Mouse (Mus musculus) stomach, embryonic 16.5 days (tissue): Measurements from ENCODE around the gene Ceacam16. TPM values are rescaled to one million over a fixed set of nuclear protein-coding genes. Genes with fewer than 3 reads are reported as not detected.

ENCODE experiments used
- ATAC-seq: fragments of 200-750 bp; cut with Nextera tagmentation; 2 replicates; pipeline ENCODE4 v1.8.0; 2017; ENCODE audit warnings: moderate number of reproducible peaks, moderate TSS enrichment; ENCODE audit not compliant: insufficient read depth, low FRiP score
- H3K27ac ChIP-seq: fragments of 300-500 bp; sonication (generic); 2 replicates; pipeline ENCODE4 v1.5.1; 2014; ENCODE audit warnings: low read length
- H3K27me3 ChIP-seq: fragments of 300-500 bp; sonication (generic); 2 replicates; pipeline ENCODE4 v1.6.1; 2014; ENCODE audit warnings: low read length, control low read depth, mixed read lengths; ENCODE audit not compliant: control insufficient read depth, insufficient read depth
- H3K36me3 ChIP-seq: fragments of 300-500 bp; sonication (generic); 2 replicates; pipeline ENCODE4 v1.6.1; 2014; ENCODE audit warnings: low read length; ENCODE audit not compliant: control insufficient read depth, insufficient read depth
- H3K4me1 ChIP-seq: fragments of 300-500 bp; sonication (generic); 2 replicates; pipeline ENCODE4 v1.6.1; 2014; ENCODE audit warnings: low read length, control low read depth, mixed read lengths; ENCODE audit not compliant: control insufficient read depth, insufficient read depth
- H3K4me2 ChIP-seq: fragments of 300-500 bp; sonication (generic); 2 replicates; pipeline ENCODE4 v1.6.1; 2014; ENCODE audit warnings: low read depth, low read length, mixed read lengths
- H3K4me3 ChIP-seq: fragments of 300-500 bp; sonication (generic); replicated peaks from 2 replicates; pipeline ENCODE4 v1.5.1; 2014; ENCODE audit warnings: mild to moderate bottlenecking, low read length
- H3K9ac ChIP-seq: fragments of 300-500 bp; sonication (generic); 2 replicates; pipeline ENCODE4 v1.6.1; 2014; ENCODE audit warnings: low read length
- H3K9me3 ChIP-seq: fragments of 300-500 bp; sonication (generic); replicated peaks from 2 replicates; pipeline ENCODE4 v1.6.1; 2016; ENCODE audit warnings: low read length, control low read depth; ENCODE audit not compliant: control insufficient read depth
- WGBS: fragments of 180-500 bp; shearing (Covaris S2); extraction: QIAGEN DNeasy Blood & Tissue Kit; methylation state at CpG from one replicate; pipeline ENCODE4 v1.1.7; 2014; 5-methylcytosine and 5-hydroxymethylcytosine counted together
- polyA plus RNA-seq: library from polyadenylated mRNA; unstranded; fragments of >200 nt; fragmentation: Nextera tagmentation; extraction: Ambion mirVana; gene quantifications from 2 replicates; pipeline ENCODE4 v1.2.1, GENCODE M21; 2015

Gene Ceacam16
- polyA plus RNA-seq, 1 experiment from 2014 or later, result not detected

DNA sequence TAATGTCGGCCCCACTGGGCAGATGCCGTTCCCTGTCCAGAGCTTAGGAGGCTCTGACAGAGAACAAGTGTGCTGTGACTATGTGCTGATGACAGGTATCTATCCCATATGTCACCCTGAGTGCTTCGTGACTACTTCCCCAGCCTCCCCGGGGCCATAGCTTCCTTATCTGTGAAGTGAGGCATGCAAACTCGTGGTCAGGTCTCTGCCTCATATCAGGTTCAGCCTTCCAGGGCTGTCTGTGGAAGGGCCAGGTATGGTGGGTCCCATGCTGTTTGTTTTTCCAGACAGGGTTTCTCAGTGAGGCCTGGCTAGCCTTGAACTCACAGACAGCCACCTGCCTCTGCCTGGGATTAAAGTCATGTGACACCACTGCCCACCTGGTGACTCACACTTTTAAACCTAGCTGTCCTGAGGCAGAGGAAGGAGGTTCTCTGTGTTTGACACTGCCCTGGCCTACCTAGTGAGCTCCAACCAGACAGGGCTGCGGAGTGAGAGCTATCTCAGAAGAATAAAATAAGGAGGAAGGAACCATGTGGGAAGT is 47.4 kb downstream of the Ceacam16 start:
- H3K27me3 ChIP-seq, result peaks cover 20% of the 10 kb centered on the region
- H3K36me3 ChIP-seq, result peaks cover 3% of the 10 kb centered on the region
- H3K27ac ChIP-seq, result no peak overlapping the region
- H3K9me3 ChIP-seq, result no peaks in the 10 kb centered on the region
- peaks cover 33% of the 10 kb centered on the region for H3K4me1 ChIP-seq
- no peak overlapping the region for H3K4me2 ChIP-seq
- WGBS, result 72% methylated on average over 6 of the region's 6 CpGs
- no peak overlapping the region for H3K9ac ChIP-seq
- no peak overlapping the region for H3K4me3 ChIP-seq
- ATAC-seq, result no peak

DNA sequence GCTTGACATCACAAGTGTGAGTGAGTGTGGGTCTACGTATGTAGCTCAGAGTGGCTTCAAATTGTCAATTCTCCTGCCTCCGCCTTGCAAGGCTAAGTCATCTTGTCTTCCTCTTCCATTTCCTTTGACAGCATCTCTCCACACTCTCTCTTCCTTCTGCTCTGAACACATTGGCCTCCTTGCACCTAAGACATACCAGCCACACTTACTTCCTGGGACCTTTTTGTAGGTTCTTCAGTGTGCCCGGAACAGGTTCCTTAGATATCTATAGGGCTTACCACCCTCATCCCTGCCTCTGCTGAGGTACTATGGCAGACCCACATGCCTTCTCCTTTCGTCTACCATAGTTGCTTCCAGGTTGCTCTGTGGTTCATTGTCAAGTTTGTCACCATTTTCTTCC is 47.9 kb downstream of the Ceacam16 start:
- ATAC-seq, result no peak
- Histone ChIP-seq H3K9me3 (no peaks in the 10 kb centered on the region), H3K9ac (no peak overlapping the region), H3K27ac (no peak overlapping the region), H3K4me2 (no peak overlapping the region), H3K27me3 (peaks cover 20% of the 10 kb centered on the region), H3K4me1 (peaks cover 28% of the 10 kb centered on the region), H3K36me3 (peaks cover 3% of the 10 kb centered on the region), H3K4me3 (no peak overlapping the region)
- WGBS, result 86% methylated on average over 4 of the region's 4 CpGs

DNA sequence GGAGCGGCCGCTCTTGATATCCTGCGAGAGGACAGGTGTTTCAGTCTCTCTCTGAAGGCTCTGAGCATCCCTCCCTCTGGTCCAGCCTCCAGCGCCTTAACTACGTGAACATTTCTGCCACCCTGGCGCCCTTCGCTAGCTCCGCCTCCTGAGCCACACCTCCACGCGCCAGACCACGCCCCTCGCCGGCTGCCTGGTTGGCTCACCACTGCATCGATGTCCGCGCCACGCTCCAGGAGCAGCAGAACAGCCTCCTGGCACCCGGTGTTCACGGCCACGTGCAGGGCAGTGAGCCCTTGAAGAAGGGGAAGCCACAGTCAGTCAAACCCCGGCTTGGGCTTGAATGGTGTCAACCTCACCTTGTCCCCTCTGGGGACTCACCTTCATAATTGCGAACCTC is 50.0 kb downstream of the Ceacam16 start:
- Histone ChIP-seq H3K27ac (no peak overlapping the region), H3K4me3 (no peak overlapping the region), H3K36me3 (peaks cover 3% of the 10 kb centered on the region), H3K4me1 (peaks cover 7% of the 10 kb centered on the region), H3K9me3 (no peaks in the 10 kb centered on the region), H3K4me2 (peak overlapping the region; percentile 31), H3K27me3 (peaks cover 20% of the 10 kb centered on the region), H3K9ac (peak overlapping the region; percentile 21; the same call in 1 of the 2 replicates)
- ATAC-seq, result peak; percentile 39; the same call in 1 of the 2 replicates
- WGBS, result 12% methylated on average over 22 of the region's 22 CpGs

DNA sequence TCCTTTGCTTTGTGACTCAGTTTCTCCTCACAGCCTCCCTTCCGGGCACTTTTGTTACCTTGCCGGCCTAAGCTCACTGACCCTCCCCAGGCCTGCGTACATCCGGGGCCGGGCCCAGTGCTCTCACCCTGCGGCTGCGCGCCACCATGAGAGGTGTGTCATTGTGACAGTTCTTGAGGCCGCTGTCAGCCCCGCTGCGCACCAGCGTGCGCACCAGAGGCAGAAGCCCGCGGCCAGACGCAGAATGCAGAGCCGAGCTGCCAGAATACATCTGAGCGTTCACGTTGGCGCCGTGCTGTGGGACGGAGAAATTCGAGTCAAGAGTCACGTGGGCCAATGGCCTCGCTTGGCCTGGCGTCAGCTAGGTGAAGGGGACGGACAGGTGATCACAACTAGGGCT is 51.7 kb downstream of the Ceacam16 start:
- Histone ChIP-seq H3K9ac (peak overlapping the region; percentile 40; the same call in 1 of the 2 replicates), H3K4me1 (no peaks in the 10 kb centered on the region; the same call in 1 of the 2 replicates), H3K27ac (no peak overlapping the region), H3K4me2 (peak overlapping the region; percentile 30; the same call in 1 of the 2 replicates), H3K36me3 (peaks cover 3% of the 10 kb centered on the region), H3K9me3 (no peaks in the 10 kb centered on the region), H3K27me3 (peaks cover 20% of the 10 kb centered on the region), H3K4me3 (no peak overlapping the region)
- ATAC-seq, result peak; percentile 25; the same call in 1 of the 2 replicates
- WGBS, result 19% methylated on average over 27 of the region's 27 CpGs

GRCm38 (mm10) chr7:19806356-19806969 is 54.6 kb downstream of the Ceacam16 start:
- 84% methylated on average over 8 of the region's 8 CpGs for WGBS
- ATAC-seq, result no peak

DNA sequence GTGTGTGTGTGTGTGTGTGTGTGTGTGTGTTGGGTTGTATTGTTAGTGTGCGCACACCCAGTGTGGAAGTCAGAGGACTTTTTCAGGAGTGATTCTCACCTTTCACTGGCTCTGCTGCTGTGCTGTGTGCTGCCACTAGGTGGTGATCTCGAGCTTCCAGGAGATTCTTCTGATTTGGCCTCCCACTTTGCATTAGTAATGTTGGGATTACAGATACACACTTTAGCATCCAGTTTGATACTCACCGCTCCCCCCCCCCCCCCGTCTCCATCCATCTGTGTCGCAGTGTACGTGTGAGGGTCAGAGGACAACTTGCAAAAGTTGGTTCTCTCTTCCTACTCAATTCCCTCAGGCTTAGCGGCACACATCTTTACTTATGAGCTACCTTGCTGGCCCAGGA is 58.1 kb downstream of the Ceacam16 start:
- Histone ChIP-seq H3K36me3 (no peaks in the 10 kb centered on the region), H3K9me3 (no peaks in the 10 kb centered on the region), H3K27me3 (no peaks in the 10 kb centered on the region), H3K27ac (no peak overlapping the region), H3K9ac (no peak overlapping the region), H3K4me2 (no peak overlapping the region), H3K4me3 (no peak overlapping the region), H3K4me1 (no peaks in the 10 kb centered on the region)
- 19% methylated on average over 7 of the region's 7 CpGs for WGBS
- peak; percentile 39; the same call in 1 of the 2 replicates for ATAC-seq

More at GRCm38 (mm10) chr7:19806356-19806969, 54.6 kb downstream of the Ceacam16 start:
- no peak overlapping the region for H3K4me3 ChIP-seq
- peaks cover 17% of the 10 kb centered on the region for H3K27me3 ChIP-seq
- no peaks in the 10 kb centered on the region for H3K9me3 ChIP-seq
- no peak overlapping the region for H3K27ac ChIP-seq
- peaks cover 3% of the 10 kb centered on the region for H3K36me3 ChIP-seq
- H3K4me2 ChIP-seq, result no peak overlapping the region
- no peaks in the 10 kb centered on the region; the same call in 1 of the 2 replicates for H3K4me1 ChIP-seq
- H3K9ac ChIP-seq, result no peak overlapping the region

Other genes starting within 250 kb of the Ceacam16 start
- gene Relb, start 231.9 kb downstream of the Ceacam16 start, polyA plus RNA-seq, result 9.0 and 11.3 TPM in 2 replicates
- 58.2 and 59.4 TPM in 2 replicates for gene Clptm1, start 196.3 kb downstream of the Ceacam16 start, polyA plus RNA-seq
- 80.5 and 93.2 TPM in 2 replicates for gene Apoc2, start 183.4 kb downstream of the Ceacam16 start, polyA plus RNA-seq
- gene Gm44805, start 179.9 kb downstream of the Ceacam16 start, polyA plus RNA-seq, result 1.2 and 7.2 TPM in 2 replicates
- gene Apoc4, start 179.8 kb downstream of the Ceacam16 start, polyA plus RNA-seq, result 11.4 and 16.8 TPM in 2 replicates
- gene Apoc1, start 168.6 kb downstream of the Ceacam16 start, polyA plus RNA-seq, result 38.3 and 53.4 TPM in 2 replicates
- gene Apoe, start 162.1 kb downstream of the Ceacam16 start, polyA plus RNA-seq, result 385 and 438 TPM in 2 replicates
- 65.2 and 81.8 TPM in 2 replicates for gene Tomm40, start 145.9 kb downstream of the Ceacam16 start, polyA plus RNA-seq
- gene Nectin2, start 110.8 kb downstream of the Ceacam16 start, polyA plus RNA-seq, result 98.6 and 104 TPM in 2 replicates
- 118 and 122 TPM in 2 replicates for gene Bcam, start 90.3 kb downstream of the Ceacam16 start, polyA plus RNA-seq
- 31.2 and 32.9 TPM in 2 replicates for gene Cblc, start 64.5 kb downstream of the Ceacam16 start, polyA plus RNA-seq
- gene Bcl3, start 38.5 kb downstream of the Ceacam16 start, polyA plus RNA-seq, result 9.2 TPM in 2 replicates
- gene Gm19345, start 9.3 kb downstream of the Ceacam16 start, polyA plus RNA-seq, result 0.31 and 0.36 TPM in 2 replicates
- 3.2 and 4.8 TPM in 2 replicates for gene Ceacam19, start 26.7 kb upstream of the Ceacam16 start, polyA plus RNA-seq
- gene Pvr, start 59.9 kb upstream of the Ceacam16 start, polyA plus RNA-seq, result 13.3 and 15.8 TPM in 2 replicates
- gene Igsf23, start 89.5 kb upstream of the Ceacam16 start, polyA plus RNA-seq, result 3.1 and 3.8 TPM in 2 replicates
- 0.27 and 0.39 TPM in 2 replicates for gene Ceacam20, start 104.1 kb upstream of the Ceacam16 start, polyA plus RNA-seq
- not detected in 2 replicates for gene Nlrp9b, start 130.2 kb upstream of the Ceacam16 start, polyA plus RNA-seq
- not detected in 2 replicates for gene Vmn1r91, start 238.4 kb upstream of the Ceacam16 start, polyA plus RNA-seq